Mouse (Mus musculus) MEL (cell line): ENCODE results near the gene Slc26a11.

Source experiments
- CTCF ChIP-seq, 3 experiments: IDR thresholded peaks in 2 of 3; conservative IDR thresholded peaks in 1 of 3; 2 replicates each; pipeline ENCODE4 v1.5.1; 2011 to 2012; ENCODE audit warnings: low read length in 3 of 3, low read depth in 2 of 3, mild to moderate bottlenecking in 2 of 3, improper control_type of control experiment in 1 of 3, inconsistent platforms in 1 of 3, mixed read lengths in 1 of 3, moderate library complexity in 1 of 3; ENCODE audit not compliant: control insufficient read depth in 1 of 3, insufficient read depth in 1 of 3, poor library complexity in 1 of 3, severe bottlenecking in 1 of 3
- EP300 ChIP-seq, 2 experiments: IDR thresholded peaks; 2 replicates each; pipeline ENCODE4 v1.6.1; 2011; ENCODE audit warnings: improper control_type of control experiment in 2 of 2, low read length in 2 of 2, low read depth in 1 of 2, mild to moderate bottlenecking in 1 of 2
- GABPA ChIP-seq: IDR thresholded peaks from 2 replicates; pipeline ENCODE4 v1.6.1; 2012; ENCODE audit warnings: low read depth, mild to moderate bottlenecking, inconsistent platforms, low read length, improper control_type of control experiment, moderate library complexity
- MYB ChIP-seq: IDR thresholded peaks from 2 replicates; pipeline ENCODE4 v1.6.1; 2011; ENCODE audit warnings: mild to moderate bottlenecking, low read depth, low read length, improper control_type of control experiment
- POLR2A ChIP-seq, 2 experiments: IDR thresholded peaks; 2 replicates each; pipeline ENCODE4 v1.6.1; 2011 to 2012; ENCODE audit warnings: low read length in 2 of 2, mild to moderate bottlenecking in 2 of 2, control low read depth in 1 of 2, improper control_type of control experiment in 1 of 2, low read depth in 1 of 2, moderate library complexity in 1 of 2; ENCODE audit not compliant: control insufficient read depth in 1 of 2, insufficient read depth in 1 of 2, poor library complexity in 1 of 2
- USF1 ChIP-seq: IDR thresholded peaks from 2 replicates; pipeline ENCODE4 v1.6.1; 2014; ENCODE audit warnings: low read depth, mild to moderate bottlenecking, inconsistent platforms, low read length, improper control_type of control experiment, moderate library complexity

GRCm38 (mm10) chr11:119307916-119308315, 47.4 kb upstream of the Slc26a11 start:
- TF ChIP-seq USF1 (no peak), CTCF (IDR thresholded peaks at IDR 0.05 in 2 of 3, conservative IDR thresholded peaks at IDR 0.05 in 1 of 3; ENCODE audit: control insufficient read depth in 1 of 3, insufficient read depth in 1 of 3, low read depth in 2 of 3, low read length in 3 of 3, poor library complexity in 1 of 3, severe bottlenecking in 1 of 3) (no peak), GABPA (no peak), MYB (no peak), POLR2A (IDR thresholded peaks at IDR 0.05; ENCODE audit: control insufficient read depth in 1 of 2, insufficient read depth in 1 of 2, low read depth in 1 of 2, low read length in 2 of 2, poor library complexity in 1 of 2) (no peak), EP300 (IDR thresholded peaks at IDR 0.05; ENCODE audit: low read depth in 1 of 2, low read length in 2 of 2) (no peak)
